Mouse (Mus musculus) bone marrow macrophage, adult 2 months (primary cell): Measurements from ENCODE around the gene Rbms3.

Experiments
- CTCF ChIP-seq: IDR thresholded peaks from 2 replicates; pipeline ENCODE4 v1.5.1; 2012; ENCODE audit warnings: low read depth, mild to moderate bottlenecking, low read length, moderate library complexity
- POLR2A ChIP-seq: IDR thresholded peaks from 2 replicates; pipeline ENCODE4 v1.6.1; 2012; ENCODE audit warnings: mild to moderate bottlenecking, low read depth, low read length, borderline replicate concordance

- TF ChIP-seq POLR2A, result no peak
- TF ChIP-seq CTCF, result no peak
Measured at GRCm38 (mm10) chr9:116533381-116533780, 1096.3 kb downstream of the Rbms3 start.
